Mouse (Mus musculus): ENCODE measurements at regions not wholly inside any gene's neighbourhood (a gene's known extent, or its start where the extent isn't known, plus 50 kb on each side); places are given as distances from the start of the nearest gene placed in this dataset.

DNA sequence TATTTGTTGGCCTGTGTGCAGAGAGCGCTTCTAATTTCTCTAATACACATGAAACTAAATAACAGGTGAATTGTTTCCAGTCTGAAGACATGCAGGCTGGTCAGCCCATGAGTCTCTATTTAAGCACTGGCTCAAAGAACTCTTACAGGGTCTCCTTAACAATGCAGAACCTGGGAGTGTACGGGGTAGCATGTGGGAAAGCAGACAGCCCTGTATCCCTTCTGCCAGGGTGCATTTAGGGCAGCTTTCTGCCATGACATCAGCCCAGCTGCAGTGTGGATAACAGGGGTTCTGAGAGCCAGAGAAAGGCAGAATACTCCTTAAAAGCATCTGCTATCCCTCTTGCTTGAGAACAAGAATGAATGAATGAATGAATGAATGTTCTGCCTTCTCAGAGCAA is 164.7 kb downstream of the Grb14 start:
- DNase-seq: no peak

- DNase-seq: peak; percentile 76 to 92
These were observed 170.9 kb downstream of the Grb14 start for GRCm38 (mm10) chr2:64853918-64854317.

DNA sequence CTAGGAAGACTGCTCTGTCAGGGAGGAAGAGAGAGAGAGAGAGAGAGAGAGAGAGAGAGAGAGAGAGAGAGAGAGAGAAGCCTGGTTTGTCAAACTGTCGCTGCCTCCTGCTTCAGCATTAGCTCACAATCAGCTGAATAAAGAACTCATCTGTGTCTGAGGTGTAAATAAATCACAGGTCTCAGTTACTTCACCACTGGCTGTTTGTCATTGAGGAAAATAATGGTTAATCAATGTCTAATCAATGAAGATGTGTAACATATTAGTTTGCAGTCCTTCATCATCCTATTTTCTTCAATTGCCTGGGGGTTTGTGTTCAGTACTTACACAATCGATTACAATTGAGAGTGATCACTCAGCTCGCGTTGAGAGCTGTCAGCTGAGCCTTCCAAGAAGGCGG is 171.9 kb downstream of the Grb14 start:
- no peak for DNase-seq

DNA sequence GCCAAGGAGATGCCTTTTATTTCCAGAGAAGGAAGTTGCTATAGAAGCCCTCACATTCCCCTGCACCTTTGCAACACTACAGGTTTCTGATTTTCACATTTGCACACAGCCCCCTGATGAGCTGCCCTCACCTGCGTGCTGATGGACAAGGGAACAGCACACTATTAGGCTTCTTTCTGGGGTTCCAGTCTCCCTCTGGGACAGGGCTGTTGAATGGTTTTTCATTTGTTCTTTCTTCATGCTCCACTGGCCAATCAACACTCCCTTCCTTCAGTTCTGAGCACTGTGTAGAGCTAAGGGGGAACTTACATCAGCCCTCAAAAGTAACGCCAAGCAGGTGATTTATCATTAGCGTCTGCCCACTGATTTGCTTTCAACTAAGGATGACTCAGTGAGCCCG is 173.7 kb downstream of the Grb14 start:
- no peak for DNase-seq

DNA sequence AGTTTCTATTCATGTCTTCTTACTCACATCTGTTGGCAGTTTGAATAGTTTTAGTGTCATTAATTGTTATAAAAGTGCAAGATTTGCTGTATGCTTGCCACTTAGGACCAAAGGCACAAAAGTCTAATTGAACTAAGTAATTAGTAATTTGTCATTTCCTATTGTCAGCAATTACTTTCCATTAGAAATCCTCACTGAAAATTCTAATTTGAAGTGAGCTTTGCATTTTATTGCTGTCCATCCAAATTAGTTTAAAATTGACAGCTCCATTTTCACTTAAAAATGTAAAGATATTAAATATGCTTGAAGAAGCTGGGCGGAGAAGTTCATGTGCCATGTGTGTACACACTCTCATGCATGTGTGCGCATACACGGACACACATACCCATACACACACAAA is 174.1 kb downstream of the Grb14 start:
- no peak for DNase-seq

DNA sequence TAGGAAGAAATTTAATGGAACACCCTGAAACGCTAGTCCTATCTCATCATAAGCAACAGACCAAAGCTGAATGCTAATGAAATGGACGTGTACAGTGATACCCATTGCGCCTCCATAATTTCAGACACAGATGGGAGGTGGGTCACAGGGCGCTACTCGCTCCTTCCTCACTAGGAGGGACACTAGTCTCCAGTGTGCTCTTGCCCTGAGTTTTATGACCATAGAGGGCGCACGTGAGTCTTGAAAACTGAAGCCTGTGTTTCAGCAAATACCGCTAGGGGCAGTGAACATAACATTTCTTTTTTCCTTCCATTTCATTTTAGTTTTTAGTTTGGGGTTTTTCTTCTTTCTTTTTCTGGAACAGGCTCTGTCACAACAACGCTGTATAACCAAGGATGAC is 200.3 kb downstream of the Grb14 start:
- DNase-seq: peak in 1 of 2 experiments; percentile 4

DNA sequence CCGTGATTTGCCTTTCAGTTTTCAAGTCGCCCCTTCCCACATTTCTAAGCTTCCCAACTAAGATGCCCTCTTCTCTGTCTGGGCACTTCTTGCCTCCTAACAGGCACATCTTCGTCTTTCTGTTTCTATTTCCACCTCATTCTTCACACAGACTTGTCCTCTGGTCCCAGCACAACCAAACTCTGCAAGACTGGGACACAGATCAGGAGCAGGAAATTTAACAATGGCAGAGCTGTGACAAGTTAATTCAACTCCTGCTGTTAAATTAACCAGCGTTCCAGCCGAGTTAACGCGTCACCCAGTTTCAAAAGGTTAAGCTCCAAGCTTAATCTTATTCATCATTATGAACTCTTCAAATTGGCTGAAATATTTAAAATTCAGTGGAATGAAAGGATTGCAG is 200.9 kb downstream of the Grb14 start:
- DNase-seq: no peak

- DNase-seq: no peak
These were observed 201.7 kb downstream of the Grb14 start for GRCm38 (mm10) chr2:64823074-64823473.

GRCm38 (mm10) chr2:64818159-64818558 is 206.6 kb downstream of the Grb14 start:
- DNase-seq: no peak
